Mouse (Mus musculus) megakaryocyte, embryonic 14.5 days (primary cell): ENCODE measurements around the gene Ptprg. TPM values are rescaled to one million over a fixed set of nuclear protein-coding genes. Genes with fewer than 3 reads are reported as not detected.

Source experiments
- H3K27me3 ChIP-seq: replicated peaks from 2 replicates; pipeline ENCODE3; 2012; ENCODE audit warnings: inconsistent platforms
- H3K36me3 ChIP-seq: replicated peaks from 2 replicates; pipeline ENCODE3; 2012; ENCODE audit warnings: low read length, inconsistent platforms, mixed read lengths
- H3K4me1 ChIP-seq: 2 replicates; pipeline ENCODE4 v1.6.1; 2012; ENCODE audit warnings: inconsistent platforms
- H3K4me3 ChIP-seq: replicated peaks from 2 replicates; pipeline ENCODE3; 2012; ENCODE audit warnings: moderate library complexity, mild to moderate bottlenecking, inconsistent platforms
- H3K9me3 ChIP-seq: 2 replicates; pipeline ENCODE4 v1.6.1; 2012; ENCODE audit warnings: inconsistent platforms
- FLI1 ChIP-seq: IDR thresholded peaks from 2 replicates; pipeline ENCODE4 v1.6.1; 2012; ENCODE audit warnings: low read length, inconsistent platforms, mixed read lengths
- GATA1 ChIP-seq: IDR thresholded peaks from 3 replicates; pipeline ENCODE4 v1.6.1; 2012; ENCODE audit warnings: mixed read lengths, low read length, inconsistent platforms, borderline replicate concordance
- polyA plus RNA-seq: library from polyadenylated mRNA; stranded (reverse); fragments of >175 nt; gene quantifications from 2 replicates; pipeline ENCODE4 v1.2.3, GENCODE M21; 2012; ENCODE audit warnings: low replicate concordance; ENCODE audit not compliant: insufficient read depth

Gene Ptprg
- polyA plus RNA-seq, 1 experiment: 0.09 TPM

- H3K4me1 ChIP-seq: no peaks in the 10 kb centered on the region
- H3K4me3 ChIP-seq: no peak overlapping the region
- H3K9me3 ChIP-seq: peaks cover 20% of the 10 kb centered on the region; the same call in 1 of the 2 replicates
- H3K27me3 ChIP-seq: no peaks in the 10 kb centered on the region
- no peaks in the 10 kb centered on the region for H3K36me3 ChIP-seq
- TF ChIP-seq GATA1: no peak
- TF ChIP-seq FLI1: no peak
Measured at GRCm38 (mm10) chr14:11637673-11638072, 84.3 kb downstream of the Ptprg start.

DNA sequence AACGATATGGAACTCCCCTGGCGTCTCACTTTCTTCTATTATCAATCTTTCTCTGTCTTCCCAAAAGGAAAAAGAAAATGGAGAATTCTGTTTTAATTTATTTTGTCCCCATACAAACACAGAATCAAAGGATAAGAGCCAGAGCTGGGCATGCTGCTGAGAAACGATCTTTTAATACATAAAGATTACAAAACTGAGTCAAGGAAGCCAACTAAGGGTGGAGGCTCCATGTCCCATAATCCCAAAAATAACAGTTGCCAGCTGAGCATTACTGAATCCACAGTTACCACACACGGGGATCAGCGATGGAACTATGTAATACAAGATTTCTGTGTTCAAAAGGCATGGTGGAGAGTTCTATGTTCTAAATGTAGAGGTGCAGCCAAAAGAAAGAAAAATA, 86.0 kb downstream of the Ptprg start:
- peaks cover 20% of the 10 kb centered on the region; the same call in 1 of the 2 replicates for H3K9me3 ChIP-seq

DNA sequence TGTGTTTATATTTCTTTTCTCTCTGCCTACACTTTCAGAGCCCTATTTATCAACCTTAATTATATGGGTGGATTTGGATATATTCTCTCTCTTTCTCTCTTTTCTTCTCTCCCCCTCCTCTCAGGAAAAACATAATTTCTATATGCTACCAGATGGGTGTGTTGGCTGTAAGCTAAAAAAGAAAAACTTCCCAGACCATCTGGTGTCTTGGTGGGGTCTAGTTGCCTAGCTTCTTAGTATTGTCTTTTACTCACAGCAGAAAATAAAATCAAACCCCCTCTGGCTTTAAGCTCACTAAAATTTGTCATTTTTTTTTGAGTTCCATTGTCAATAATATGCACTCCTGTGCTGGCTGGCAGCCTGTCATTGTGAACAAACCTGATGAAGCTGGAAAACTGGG, 87.0 kb downstream of the Ptprg start:
- H3K4me1 ChIP-seq: no peaks in the 10 kb centered on the region
- H3K27me3 ChIP-seq: no peaks in the 10 kb centered on the region
- peaks cover 22% of the 10 kb centered on the region; the same call in 1 of the 2 replicates for H3K9me3 ChIP-seq
- no peak overlapping the region for H3K4me3 ChIP-seq
- H3K36me3 ChIP-seq: no peaks in the 10 kb centered on the region
- TF ChIP-seq FLI1 (no peak), GATA1 (no peak)

More for the DNA sequence above, 86.0 kb downstream of the Ptprg start:
- Histone ChIP-seq H3K4me3 (no peak overlapping the region), H3K4me1 (no peaks in the 10 kb centered on the region), H3K36me3 (no peaks in the 10 kb centered on the region), H3K27me3 (no peaks in the 10 kb centered on the region)
- TF ChIP-seq GATA1: no peak
- TF ChIP-seq FLI1: no peak

DNA sequence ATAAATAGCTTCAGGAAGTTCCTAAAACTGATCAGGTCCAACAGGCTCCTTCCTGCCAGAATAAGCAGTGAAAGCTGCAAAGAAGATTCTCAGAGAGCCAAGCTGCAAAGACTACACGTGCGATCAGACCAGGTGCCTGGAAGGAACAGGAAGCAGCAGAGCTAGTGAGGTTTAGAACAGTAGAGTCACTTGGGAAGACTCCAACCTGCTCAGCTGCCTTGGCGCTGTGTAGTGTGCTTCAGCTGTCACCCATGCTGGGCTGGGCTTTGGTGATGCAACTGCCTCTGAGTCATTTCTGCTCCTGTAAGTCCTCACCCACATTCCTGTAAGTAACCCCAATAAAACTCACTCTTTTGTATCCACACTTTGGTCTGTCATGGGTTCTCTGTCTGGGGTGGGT, 87.7 kb downstream of the Ptprg start:
- Histone ChIP-seq H3K4me3 (no peak overlapping the region), H3K36me3 (no peaks in the 10 kb centered on the region), H3K4me1 (no peaks in the 10 kb centered on the region), H3K27me3 (no peaks in the 10 kb centered on the region), H3K9me3 (peaks cover 23% of the 10 kb centered on the region; the same call in 1 of the 2 replicates)
- no peak for TF ChIP-seq GATA1
- no peak for TF ChIP-seq FLI1

GRCm38 (mm10) chr14:11642977-11643376, 89.6 kb downstream of the Ptprg start:
- peaks cover 23% of the 10 kb centered on the region; the same call in 1 of the 2 replicates for H3K9me3 ChIP-seq
- H3K4me3 ChIP-seq: no peak overlapping the region
- TF ChIP-seq FLI1 (no peak), GATA1 (no peak)
- no peaks in the 10 kb centered on the region for H3K36me3 ChIP-seq
- no peaks in the 10 kb centered on the region for H3K4me1 ChIP-seq
- H3K27me3 ChIP-seq: no peaks in the 10 kb centered on the region

DNA sequence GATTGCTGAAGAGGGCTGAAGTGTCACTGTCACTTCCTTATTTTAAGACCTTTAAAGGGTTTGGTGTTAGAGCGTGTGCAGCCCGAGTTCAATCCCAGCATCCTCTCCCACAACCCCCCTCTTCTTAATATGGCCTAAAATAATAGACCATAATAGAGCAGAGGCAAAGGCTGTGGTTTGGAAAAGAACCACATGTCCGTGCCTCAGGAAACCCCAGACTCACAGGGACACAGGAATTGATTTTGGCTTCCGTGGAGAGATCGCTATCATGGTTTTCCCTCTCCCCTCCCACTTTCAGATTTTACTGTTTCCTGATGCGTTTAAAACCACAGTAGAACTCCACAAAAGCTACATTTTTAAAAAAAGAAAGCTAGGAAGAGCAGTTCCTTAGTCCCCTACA, 104.0 kb downstream of the Ptprg start:
- H3K4me3 ChIP-seq: no peak overlapping the region
- TF ChIP-seq FLI1 (no peak), GATA1 (no peak)
- H3K27me3 ChIP-seq: no peaks in the 10 kb centered on the region
- no peaks in the 10 kb centered on the region for H3K4me1 ChIP-seq
- no peaks in the 10 kb centered on the region for H3K36me3 ChIP-seq
- peaks cover 18% of the 10 kb centered on the region for H3K9me3 ChIP-seq

DNA sequence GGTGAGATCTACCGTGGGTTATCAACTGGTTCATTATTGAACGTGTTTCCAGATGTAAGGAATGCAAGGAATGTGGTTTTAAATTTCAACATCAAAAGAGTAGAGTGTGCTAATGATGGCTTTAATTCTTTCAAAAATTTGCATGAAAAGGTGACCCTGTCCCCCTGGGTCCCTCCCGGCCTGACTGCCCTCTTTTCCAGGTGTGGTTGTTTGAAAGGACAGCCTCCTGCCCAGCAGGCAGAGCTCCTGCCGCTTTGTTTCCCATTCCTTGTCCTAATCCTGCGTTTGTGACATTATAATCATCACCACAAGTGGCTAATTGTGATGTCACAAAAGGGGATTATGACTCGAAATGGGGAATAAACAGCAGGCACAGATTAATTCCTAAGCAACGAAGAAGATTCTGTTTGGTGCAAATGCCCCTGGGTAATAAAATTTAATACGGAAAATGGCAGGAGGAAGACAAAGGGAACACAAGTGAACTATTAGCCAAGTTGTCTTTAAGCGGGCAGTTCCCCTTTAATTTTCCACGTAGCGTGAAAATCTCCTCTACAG, 110.4 kb downstream of the Ptprg start:
- no peaks in the 10 kb centered on the region for H3K4me1 ChIP-seq
- peaks cover 7% of the 10 kb centered on the region; the same call in 1 of the 2 replicates for H3K9me3 ChIP-seq
- H3K27me3 ChIP-seq: no peaks in the 10 kb centered on the region
- H3K36me3 ChIP-seq: no peaks in the 10 kb centered on the region
- no peak for TF ChIP-seq GATA1
- no peak for TF ChIP-seq FLI1
- H3K4me3 ChIP-seq: no peak overlapping the region

- no peaks in the 10 kb centered on the region for H3K36me3 ChIP-seq
- H3K4me3 ChIP-seq: no peak overlapping the region
- H3K4me1 ChIP-seq: no peaks in the 10 kb centered on the region
- no peaks in the 10 kb centered on the region for H3K27me3 ChIP-seq
- H3K9me3 ChIP-seq: peaks cover 3% of the 10 kb centered on the region; the same call in 1 of the 2 replicates
- no peak for TF ChIP-seq GATA1
- no peak for TF ChIP-seq FLI1
Measured at GRCm38 (mm10) chr14:11664302-11664701, 111.0 kb downstream of the Ptprg start.

GRCm38 (mm10) chr14:11665046-11665445, 111.7 kb downstream of the Ptprg start:
- Histone ChIP-seq H3K4me3 (no peak overlapping the region), H3K9me3 (peaks cover 3% of the 10 kb centered on the region; the same call in 1 of the 2 replicates), H3K4me1 (no peaks in the 10 kb centered on the region), H3K27me3 (no peaks in the 10 kb centered on the region), H3K36me3 (no peaks in the 10 kb centered on the region)
- no peak for TF ChIP-seq GATA1
- TF ChIP-seq FLI1: no peak

DNA sequence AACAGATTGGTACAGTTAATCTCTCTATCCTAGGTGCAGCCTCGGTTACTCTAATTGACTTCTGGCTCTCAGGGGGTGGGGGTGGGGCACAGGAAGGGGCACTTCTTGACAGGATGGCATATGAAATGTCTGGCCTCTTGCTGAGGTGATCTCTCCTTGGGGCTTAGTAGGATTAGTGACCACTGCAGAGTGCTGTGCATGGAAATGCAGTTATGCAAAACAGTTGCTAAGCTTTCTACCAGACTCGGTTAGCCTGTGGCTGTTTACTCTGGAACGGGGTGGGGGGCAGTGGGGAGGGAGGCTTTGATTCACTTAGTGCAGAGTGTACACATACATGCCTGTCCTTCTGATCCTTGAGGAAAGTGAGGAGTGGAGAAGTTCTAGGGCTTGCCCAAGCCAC, 114.4 kb downstream of the Ptprg start:
- Histone ChIP-seq H3K36me3 (no peaks in the 10 kb centered on the region), H3K9me3 (peaks cover under 1% of the 10 kb centered on the region), H3K4me1 (no peaks in the 10 kb centered on the region), H3K27me3 (no peaks in the 10 kb centered on the region), H3K4me3 (no peak overlapping the region)
- TF ChIP-seq GATA1 (no peak), FLI1 (no peak)
